Mouse (Mus musculus): ENCODE results near the gene Numa1. TPM values are rescaled to one million over a fixed set of nuclear protein-coding genes. Genes with fewer than 3 reads are reported as not detected.
"Not testable (repeated sequence)": the region's sequence is repeated elsewhere in the genome, so short reads cannot be mapped to it uniquely, and the experiment has no call there.

Numa1 gene
- polyA plus RNA-seq, 1 experiment = 71.8 TPM

GRCm38 (mm10) chr7:101936996-101937395 is 3.1 kb downstream of the Numa1 start:
- no peaks in the 10 kb centered on the region for H3K27me3 ChIP-seq (replicated peaks; ENCODE audit: control insufficient read depth, insufficient read depth, low read length)
- H3K27ac ChIP-seq (ENCODE audit: insufficient read depth, low read depth, low read length) = no peak overlapping the region
- 96% methylated on average over 4 of the region's 4 CpGs for WGBS
- H3K4me3 ChIP-seq (ENCODE audit: insufficient read depth, low read depth, low read length) = no peak overlapping the region
- TF ChIP-seq CTCF (conservative IDR thresholded peaks at IDR 0.05; ENCODE audit: insufficient read depth, insufficient read length, low read depth, low read length) (no peak), POLR2A (IDR thresholded peaks at IDR 0.05; ENCODE audit: low read depth, low read length) (no peak)
- DNase-seq = no peak
- peaks cover 7% of the 10 kb centered on the region; the same call in 1 of the 2 replicates for H3K4me1 ChIP-seq (ENCODE audit: control insufficient read depth, insufficient read depth, low read length)
- H3K36me3 ChIP-seq (ENCODE audit: control insufficient read depth, insufficient read depth, low read length) = no peaks in the 10 kb centered on the region

- 89% methylated on average over 4 of the region's 4 CpGs for WGBS
- Histone ChIP-seq H3K27me3 (replicated peaks; ENCODE audit: control insufficient read depth, insufficient read depth, low read length) (no peaks in the 10 kb centered on the region), H3K36me3 (ENCODE audit: control insufficient read depth, insufficient read depth, low read length) (no peaks in the 10 kb centered on the region), H3K4me3 (ENCODE audit: insufficient read depth, low read depth, low read length) (no peak overlapping the region), H3K4me1 (ENCODE audit: control insufficient read depth, insufficient read depth, low read length) (peaks cover 7% of the 10 kb centered on the region; the same call in 1 of the 2 replicates), H3K27ac (ENCODE audit: insufficient read depth, low read depth, low read length) (no peak overlapping the region)
- no peak for TF ChIP-seq CTCF (conservative IDR thresholded peaks at IDR 0.05; ENCODE audit: insufficient read depth, insufficient read length, low read depth, low read length)
- no peak for TF ChIP-seq POLR2A (IDR thresholded peaks at IDR 0.05; ENCODE audit: low read depth, low read length)
- DNase-seq = peak; percentile 32
These were observed 3.7 kb downstream of the Numa1 start for GRCm38 (mm10) chr7:101937569-101937968.

- H3K27ac ChIP-seq (ENCODE audit: insufficient read depth, low read depth, low read length) = no peak overlapping the region
- DNase-seq = peak; percentile 36
- no peaks in the 10 kb centered on the region for H3K27me3 ChIP-seq (replicated peaks; ENCODE audit: control insufficient read depth, insufficient read depth, low read length)
- no peak overlapping the region for H3K4me3 ChIP-seq (ENCODE audit: insufficient read depth, low read depth, low read length)
- no peaks in the 10 kb centered on the region for H3K36me3 ChIP-seq (ENCODE audit: control insufficient read depth, insufficient read depth, low read length)
- TF ChIP-seq POLR2A (IDR thresholded peaks at IDR 0.05; ENCODE audit: low read depth, low read length) (no peak), CTCF (conservative IDR thresholded peaks at IDR 0.05; ENCODE audit: insufficient read depth, insufficient read length, low read depth, low read length) (no peak)
- WGBS = 49% methylated on average over 2 of the region's 2 CpGs
- peaks cover 7% of the 10 kb centered on the region; the same call in 1 of the 2 replicates for H3K4me1 ChIP-seq (ENCODE audit: control insufficient read depth, insufficient read depth, low read length)
These were observed 4.4 kb downstream of the Numa1 start for GRCm38 (mm10) chr7:101938348-101938747.

- peaks cover 7% of the 10 kb centered on the region; the same call in 1 of the 2 replicates for H3K4me1 ChIP-seq (ENCODE audit: control insufficient read depth, insufficient read depth, low read length)
- no peak for TF ChIP-seq POLR2A (IDR thresholded peaks at IDR 0.05; ENCODE audit: low read depth, low read length)
- no peak for TF ChIP-seq CTCF (conservative IDR thresholded peaks at IDR 0.05; ENCODE audit: insufficient read depth, insufficient read length, low read depth, low read length)
- WGBS = 58% methylated on average over 4 of the region's 4 CpGs
These were observed 5.8 kb downstream of the Numa1 start for GRCm38 (mm10) chr7:101939758-101940157.

GRCm38 (mm10) chr7:101949008-101949407 is 15.1 kb downstream of the Numa1 start:
- not testable (repeated sequence) for H3K27me3 ChIP-seq (replicated peaks; ENCODE audit: control insufficient read depth, insufficient read depth, low read length); H3K4me1 ChIP-seq (ENCODE audit: control insufficient read depth, insufficient read depth, low read length); H3K4me3 ChIP-seq (ENCODE audit: insufficient read depth, low read depth, low read length); H3K27ac ChIP-seq (ENCODE audit: insufficient read depth, low read depth, low read length); DNase-seq; H3K36me3 ChIP-seq (ENCODE audit: control insufficient read depth, insufficient read depth, low read length)
- WGBS = 93% methylated on average over 5 of the region's 5 CpGs

More at GRCm38 (mm10) chr7:101939758-101940157, 5.8 kb downstream of the Numa1 start:
- Histone ChIP-seq H3K4me3 (ENCODE audit: insufficient read depth, low read depth, low read length) (no peak overlapping the region), H3K27ac (ENCODE audit: insufficient read depth, low read depth, low read length) (peak overlapping the region; percentile 84), H3K27me3 (replicated peaks; ENCODE audit: control insufficient read depth, insufficient read depth, low read length) (no peaks in the 10 kb centered on the region), H3K36me3 (ENCODE audit: control insufficient read depth, insufficient read depth, low read length) (no peaks in the 10 kb centered on the region)
- peak; percentile 90 for DNase-seq

- no peaks in the 10 kb centered on the region for H3K36me3 ChIP-seq (ENCODE audit: control insufficient read depth, insufficient read depth, low read length)
- TF ChIP-seq POLR2A (IDR thresholded peaks at IDR 0.05; ENCODE audit: low read depth, low read length) (no peak), CTCF (conservative IDR thresholded peaks at IDR 0.05; ENCODE audit: insufficient read depth, insufficient read length, low read depth, low read length) (no peak)
- DNase-seq = no peak
- H3K27ac ChIP-seq (ENCODE audit: insufficient read depth, low read depth, low read length) = no peak overlapping the region
- WGBS = 84% methylated on average over 1 of the region's 1 CpGs
- no peaks in the 10 kb centered on the region; the same call in 1 of the 2 replicates for H3K27me3 ChIP-seq (replicated peaks; ENCODE audit: control insufficient read depth, insufficient read depth, low read length)
- H3K4me1 ChIP-seq (ENCODE audit: control insufficient read depth, insufficient read depth, low read length) = no peaks in the 10 kb centered on the region; the same call in 1 of the 2 replicates
- H3K4me3 ChIP-seq (ENCODE audit: insufficient read depth, low read depth, low read length) = no peak overlapping the region
These were observed 17.7 kb downstream of the Numa1 start for GRCm38 (mm10) chr7:101951648-101952047.

GRCm38 (mm10) chr7:101952098-101952497 is 18.2 kb downstream of the Numa1 start:
- 59% methylated on average over 2 of the region's 2 CpGs for WGBS
- no peak for TF ChIP-seq CTCF (conservative IDR thresholded peaks at IDR 0.05; ENCODE audit: insufficient read depth, insufficient read length, low read depth, low read length)
- TF ChIP-seq POLR2A (IDR thresholded peaks at IDR 0.05; ENCODE audit: low read depth, low read length) = no peak
- DNase-seq = no peak
- Histone ChIP-seq H3K36me3 (ENCODE audit: control insufficient read depth, insufficient read depth, low read length) (no peaks in the 10 kb centered on the region), H3K27ac (ENCODE audit: insufficient read depth, low read depth, low read length) (no peak overlapping the region), H3K27me3 (replicated peaks; ENCODE audit: control insufficient read depth, insufficient read depth, low read length) (no peaks in the 10 kb centered on the region; the same call in 1 of the 2 replicates), H3K4me3 (ENCODE audit: insufficient read depth, low read depth, low read length) (no peak overlapping the region), H3K4me1 (ENCODE audit: control insufficient read depth, insufficient read depth, low read length) (no peaks in the 10 kb centered on the region; the same call in 1 of the 2 replicates)
